Comparison of ENCODE assay signal across 11 mouse cellular contexts in genomic region chr7:78483061-78483460, GRCm38 (mm10).
DNase-seq lines count a peak whose midpoint lies in the region; ATAC-seq and TF ChIP-seq lines count a peak whose summit lies in the region.
"Had no signal": no experiment of that assay in that cellular context is flagged by ENCODE, and none has a peak within 500 bp of the region (broad histone marks: within the 10 kb centered on the region; RNA-seq: fewer than 3 reads in every experiment).

No protein-coding gene starts in this region.

- no peak for TF ChIP-seq POLR2A in brain, embryonic 14.5 days (IDR thresholded peaks at IDR 0.05; ENCODE audit: borderline replicate concordance, extremely low read depth, insufficient read depth, insufficient read length, poor library complexity, severe bottlenecking)

- no peak for TF ChIP-seq CTCF in brain, embryonic 14.5 days (IDR thresholded peaks at IDR 0.05; ENCODE audit: borderline replicate concordance, extremely low read depth, insufficient read depth, insufficient read length)

- H3K4me3 ChIP-seq in heart, embryonic 12.5 days = no peak overlapping the region

- no peak overlapping the region for H3K4me2 ChIP-seq in heart, embryonic 12.5 days

- no peak overlapping the region for H3K9ac ChIP-seq in heart, embryonic 12.5 days

- no peaks in the 10 kb centered on the region for H3K4me1 ChIP-seq in heart, embryonic 12.5 days (replicated peaks)

- ATAC-seq in heart, embryonic 12.5 days (ENCODE audit: insufficient number of reproducible peaks, low FRiP score) = no peak

- WGBS in heart, embryonic 12.5 days = 80% methylated on average over 2 of the region's 2 CpGs

- H3K9me3 ChIP-seq in heart, embryonic 12.5 days (replicated peaks) = no peaks in the 10 kb centered on the region

- DNase-seq in heart, adult 18-20 months = peak; percentile 52 to 70
- peak; percentile 55 for DNase-seq in adrenal gland, adult 2 months
- peak; percentile 20 for DNase-seq in brain, embryonic 14.5 days (ENCODE audit: low read depth)
- DNase-seq in heart, postnatal 14 days = peak; percentile 38 to 48
- DNase-seq in MN1 (ENCODE audit: low spot score) = no peak
- DNase-seq in testis, postnatal 10 days (ENCODE audit: low spot score) = no peak
- DNase-seq in urinary bladder, postnatal 36 days (ENCODE audit: low spot score in 2 of 2) = no peak
- DNase-seq: liver; spleen, adult 18-20 months; thymus, adult 18-20 months had no signal

- H3K27ac ChIP-seq in heart, embryonic 12.5 days (ENCODE audit: poor library complexity, severe bottlenecking) = no peak overlapping the region

- H3K36me3 ChIP-seq in heart, embryonic 12.5 days = no peaks in the 10 kb centered on the region

- intact Hi-C loops in heart, postnatal 14 days (cut with DNase I) = no loop called here

- no peaks in the 10 kb centered on the region for H3K27me3 ChIP-seq in heart, embryonic 12.5 days (replicated peaks)

Comparison
In these comparisons a context has a peak if more than half of its experiments do, and no peak if none do; other contexts are left out.
1. DNase-seq: peak in heart, adult 18-20 months (2 of 2), adrenal gland, adult 2 months (single experiment), brain, embryonic 14.5 days (single experiment) and heart, postnatal 14 days (2 of 2); none in MN1 (single experiment), testis, postnatal 10 days (single experiment) and urinary bladder, postnatal 36 days (0 of 2).